Mouse (Mus musculus): ENCODE results near the gene Olfr1148.

- TF ChIP-seq POLR2A (IDR thresholded peaks at IDR 0.05; ENCODE audit: insufficient read depth, low read depth, low read length) = no peak
- TF ChIP-seq CTCF (IDR thresholded peaks at IDR 0.05; ENCODE audit: insufficient read depth, low read depth, low read length) = no peak
Observed at GRCm38 (mm10) chr2:87855562-87855961, 25.2 kb downstream of the Olfr1148 start, which contains the start of gene Olfr1151.

Data from olfactory bulb, adult 2 months (tissue).